Mouse (Mus musculus) layer of hippocampus, postnatal 36 days (tissue): Measurements from ENCODE around the gene Bmpr2. TPM values are rescaled to one million over a fixed set of nuclear protein-coding genes. Genes with fewer than 3 reads are reported as not detected.
"Not testable (repeated sequence)": the region's sequence is repeated elsewhere in the genome, so short reads cannot be mapped to it uniquely, and the experiment has no call there.

Experiments
- DNase-seq, 2 experiments: peaks; one replicate each; pipeline ENCODE4 v3.0.0; 2022
- total RNA-seq, 2 experiments: library from RNA; stranded (reverse); gene quantifications; 2 replicates each; pipeline ENCODE4 v1.2.3; 2021

Bmpr2 gene
- total RNA-seq: 10 to 100 TPM; 91.8 to 93.4 TPM

DNA sequence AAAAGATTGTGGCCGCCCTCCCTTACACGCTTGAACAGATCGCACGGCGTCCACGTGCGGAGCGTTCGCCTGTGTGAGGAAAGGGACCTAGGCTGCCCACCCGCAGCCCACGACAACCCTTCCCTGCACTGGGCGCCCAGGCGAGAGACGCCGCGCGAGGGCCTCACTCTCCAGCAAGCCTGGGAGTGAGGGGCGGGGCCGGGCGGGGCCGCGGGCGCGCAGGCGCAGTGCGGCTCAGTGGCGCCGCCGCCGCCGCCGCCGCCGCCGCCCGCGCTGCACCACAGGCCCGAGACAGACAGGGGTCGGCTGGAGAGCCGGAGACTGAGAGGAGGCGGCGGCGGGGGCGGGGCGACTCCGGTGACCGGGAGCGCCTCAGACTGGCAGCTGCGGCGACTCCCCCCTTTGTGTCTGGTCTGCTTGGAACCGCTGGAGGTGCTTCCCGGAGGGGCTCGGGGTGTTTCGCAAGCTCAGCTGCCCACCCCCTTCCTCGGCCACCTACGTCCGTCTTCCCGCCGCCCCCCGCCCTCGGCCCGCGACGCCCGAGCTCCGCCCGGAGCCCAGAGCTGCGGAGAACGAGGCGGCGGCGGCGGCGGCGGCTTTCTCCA is at the start of gene Bmpr2:
Bmpr2 (plus strand) TSS at position 237 of the 605 bp plus-strand sequence.
- peak; percentile 82 to 85 for DNase-seq

DNA sequence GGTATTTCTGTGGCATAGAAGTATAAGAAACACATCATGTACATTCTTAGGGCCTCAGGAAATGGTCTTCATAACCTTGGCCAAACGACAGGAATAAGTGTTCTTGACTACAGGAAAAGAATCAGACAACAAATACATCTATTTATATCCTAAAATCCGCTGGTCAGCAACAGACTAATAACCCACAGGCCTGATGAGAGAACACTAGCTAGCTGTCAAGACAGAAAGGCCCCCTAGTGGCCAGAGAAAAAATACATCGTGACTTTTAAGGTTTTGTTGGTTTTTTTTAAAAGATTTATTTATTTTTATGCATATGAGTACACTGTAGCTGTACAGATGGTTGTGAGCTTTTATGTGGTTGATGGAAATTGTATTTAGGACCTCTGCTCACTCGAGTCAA is 43.3 kb upstream of the Bmpr2 start:
- DNase-seq: no peak

DNA sequence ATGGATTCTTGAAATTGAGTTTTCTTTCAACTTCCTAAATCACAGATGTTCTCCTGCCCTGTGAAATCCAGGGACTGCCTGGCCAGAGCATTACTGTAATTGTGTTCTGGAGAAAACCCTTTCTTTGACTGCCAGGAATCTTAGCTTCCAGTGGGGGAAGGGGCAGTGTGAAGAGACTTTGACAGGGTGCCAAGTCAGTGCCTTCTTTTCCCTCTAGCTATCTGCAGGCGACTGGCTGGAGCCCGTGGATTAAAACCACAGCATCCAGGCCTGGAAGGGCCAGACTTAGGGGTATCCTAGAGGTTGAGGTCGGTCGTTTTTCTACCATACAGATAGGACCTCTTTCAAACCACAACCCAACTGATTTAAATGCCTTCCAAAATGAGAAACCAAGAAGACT is 37.5 kb upstream of the Bmpr2 start:
- no peak for DNase-seq

DNA sequence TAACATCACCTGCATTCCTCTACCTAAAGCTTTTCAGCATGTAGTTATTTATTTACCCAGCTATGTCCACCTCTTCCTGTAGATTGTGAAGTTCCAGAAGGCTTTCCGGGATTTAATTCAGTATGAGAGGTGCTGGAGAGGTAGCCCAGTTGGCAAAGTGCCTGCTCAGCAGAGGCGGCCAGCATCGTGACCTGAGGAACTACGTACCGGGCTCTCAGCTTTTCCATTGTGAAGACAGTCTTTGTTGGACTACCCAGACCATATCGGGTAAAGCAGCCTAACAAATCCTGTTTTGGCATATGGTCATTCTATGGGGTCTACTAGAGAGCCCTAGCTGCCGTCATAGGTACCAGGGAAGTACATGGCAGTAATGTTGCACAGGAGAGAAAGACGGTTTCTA is 33.1 kb upstream of the Bmpr2 start:
- no peak for DNase-seq

DNA sequence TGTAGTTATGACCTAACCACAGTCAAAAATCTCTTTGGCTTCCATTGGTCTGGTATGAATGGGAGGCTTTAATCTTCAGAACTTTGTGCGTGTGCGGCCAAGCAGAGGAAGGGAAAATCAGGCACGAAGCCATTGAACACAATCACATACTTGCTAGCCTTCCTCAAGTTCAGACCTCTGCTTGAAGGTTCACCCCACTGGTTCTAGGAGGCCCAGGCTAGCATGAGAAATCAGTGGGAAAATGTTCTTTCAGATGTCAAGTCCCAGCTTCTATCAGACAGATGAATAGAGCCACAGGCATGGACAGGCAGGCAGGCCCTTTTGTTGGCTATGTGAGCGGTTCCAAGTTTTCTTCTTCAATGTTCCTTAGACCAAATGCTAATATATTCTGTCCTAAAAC is 32.5 kb upstream of the Bmpr2 start:
- DNase-seq: no peak

DNA sequence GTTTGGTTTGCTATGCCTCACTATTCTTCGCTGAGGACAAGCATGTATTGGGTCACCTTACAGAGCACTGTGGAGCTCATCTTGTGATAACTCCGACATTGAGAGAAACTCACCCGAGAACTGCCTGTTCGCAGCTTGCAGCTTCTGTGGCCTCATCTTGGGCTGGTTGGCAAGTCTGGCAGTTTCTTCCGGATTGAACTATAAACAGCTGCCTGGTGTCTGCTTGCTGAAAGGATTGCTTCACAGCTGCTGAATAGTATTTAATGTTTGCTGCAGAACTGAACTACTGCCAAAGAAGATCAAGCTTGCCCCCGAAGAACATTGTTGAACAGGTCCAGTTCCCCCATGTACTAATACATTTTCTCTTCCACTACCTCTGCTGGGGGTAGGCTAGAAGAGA is 29.1 kb upstream of the Bmpr2 start:
- DNase-seq: peak in 1 of 2 experiments; percentile 9

DNA sequence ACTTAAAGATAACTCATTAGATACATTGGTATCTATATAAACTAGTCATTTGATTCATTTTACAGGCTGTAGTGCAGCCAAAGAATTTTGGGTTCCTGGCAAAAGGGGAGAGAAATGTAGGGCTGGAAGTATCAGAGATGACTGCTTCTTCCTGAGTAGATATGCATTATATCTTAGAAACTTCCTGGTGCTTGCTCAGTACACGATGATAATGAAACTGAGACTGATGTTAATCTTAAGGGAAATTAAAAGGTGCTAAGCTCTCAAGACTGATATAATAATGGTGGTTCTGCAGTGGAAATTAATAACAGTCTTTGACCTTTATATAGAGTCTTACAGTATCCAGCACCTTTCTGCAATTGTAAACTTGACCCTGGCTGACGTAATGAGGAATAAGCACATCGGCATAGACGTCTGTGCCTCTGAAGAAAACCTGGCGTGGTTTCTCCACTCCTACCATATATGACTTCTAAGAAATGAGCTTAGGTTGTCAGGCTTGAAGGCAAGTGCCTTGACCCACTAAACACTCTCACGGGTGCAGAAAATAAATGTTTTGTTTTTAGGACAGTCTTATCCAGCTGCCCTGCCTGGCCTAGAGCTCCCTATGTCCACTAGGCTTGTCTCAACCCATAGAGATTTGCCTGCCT is 24.3 kb upstream of the Bmpr2 start:
- no peak for DNase-seq

DNA sequence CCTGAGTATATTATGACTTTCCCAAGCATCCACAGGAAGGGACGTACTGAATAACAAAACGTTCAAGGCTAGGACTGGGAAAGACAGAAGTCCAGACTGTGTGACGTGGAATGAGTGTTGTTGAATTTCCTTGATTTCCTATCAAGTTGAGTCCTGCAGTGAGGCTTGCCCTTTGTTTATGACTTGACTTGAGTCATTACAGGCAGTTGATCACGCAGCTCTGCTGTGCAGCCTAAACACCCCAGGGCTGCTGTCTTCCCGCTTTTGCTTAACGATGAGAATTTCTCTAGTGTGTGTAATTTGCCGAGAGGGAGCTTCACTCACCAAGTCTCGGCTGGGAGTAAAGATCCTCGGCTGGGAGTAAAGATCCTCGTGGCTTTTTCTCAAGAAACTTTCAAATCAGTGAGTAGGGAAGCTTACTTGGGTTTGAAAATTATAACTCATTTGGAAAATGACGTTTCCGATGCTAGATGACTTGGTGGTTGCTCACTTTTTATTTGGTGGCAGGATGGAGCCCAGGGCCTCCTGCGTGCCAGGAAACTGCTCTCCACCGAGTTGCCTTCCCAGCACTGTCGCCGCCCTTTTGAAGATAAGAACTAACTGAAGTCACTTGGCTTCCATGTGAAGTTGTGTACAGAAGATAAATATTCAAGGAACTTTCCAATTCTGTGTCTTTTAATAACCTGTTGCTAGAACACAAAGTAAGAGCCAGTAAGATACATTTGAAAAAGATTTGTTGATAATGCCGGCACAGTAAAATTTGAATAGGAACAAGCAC is 23.4 kb upstream of the Bmpr2 start:
- no peak for DNase-seq

DNA sequence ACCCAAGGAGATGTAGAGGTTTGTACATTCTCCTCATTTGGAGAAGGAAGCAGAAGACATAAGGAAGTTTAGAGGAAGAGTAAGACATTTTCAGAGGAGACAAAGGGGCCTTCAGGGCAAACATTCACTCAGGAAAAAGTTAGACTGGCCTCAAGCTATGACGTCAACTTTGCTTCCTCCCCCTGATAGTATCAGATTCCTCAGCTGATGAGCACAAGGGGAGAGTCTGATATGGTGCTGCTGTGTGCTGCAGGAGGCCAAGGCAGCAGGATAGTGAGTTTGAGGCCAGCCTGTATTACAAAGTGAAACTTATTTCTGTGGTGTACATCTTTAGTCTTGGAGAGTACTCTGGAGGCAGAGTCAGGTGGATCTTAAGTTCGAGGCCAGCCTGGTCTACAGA is 14.2 kb upstream of the Bmpr2 start:
- DNase-seq: no peak

DNA sequence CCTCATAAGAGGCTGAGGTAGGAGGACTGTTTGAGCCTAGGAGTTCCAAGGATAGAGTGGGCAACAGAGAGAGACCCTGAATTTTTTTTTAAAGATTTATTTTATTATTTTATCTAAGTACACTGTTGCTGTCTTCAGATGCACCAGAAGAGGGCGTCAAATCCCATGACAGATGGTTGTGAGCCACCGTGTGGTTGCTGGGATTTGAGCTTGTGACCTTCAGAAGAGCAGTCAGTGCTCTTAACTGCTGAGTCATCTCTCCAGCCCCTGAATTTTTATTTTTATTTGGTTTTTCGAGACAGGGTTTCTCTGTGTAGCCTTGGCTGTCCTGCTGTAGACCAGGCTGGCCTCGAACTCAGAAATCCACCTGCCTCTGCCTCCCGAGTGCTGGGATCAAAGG is 13.5 kb upstream of the Bmpr2 start:
- DNase-seq: not testable (repeated sequence)

DNA sequence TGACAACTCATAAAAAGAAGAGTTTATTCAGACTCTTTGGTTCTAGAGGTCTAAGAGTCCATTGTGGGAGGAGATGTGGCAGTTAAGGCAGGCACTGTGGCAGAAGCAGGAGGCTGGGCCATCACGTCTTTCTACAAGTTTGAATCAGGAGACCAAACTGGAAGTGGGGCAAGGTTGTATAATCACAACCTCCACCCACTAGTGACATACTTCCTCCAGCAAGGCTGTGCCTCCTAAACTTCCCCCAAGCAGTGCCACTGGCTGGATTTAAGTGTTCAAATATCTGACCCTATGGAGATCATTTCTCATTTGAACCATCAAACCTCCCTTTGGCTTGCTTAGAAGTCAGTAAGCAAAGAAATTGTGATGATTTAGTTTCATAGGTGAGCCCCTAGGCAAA is 7.9 kb upstream of the Bmpr2 start:
- no peak for DNase-seq

DNA sequence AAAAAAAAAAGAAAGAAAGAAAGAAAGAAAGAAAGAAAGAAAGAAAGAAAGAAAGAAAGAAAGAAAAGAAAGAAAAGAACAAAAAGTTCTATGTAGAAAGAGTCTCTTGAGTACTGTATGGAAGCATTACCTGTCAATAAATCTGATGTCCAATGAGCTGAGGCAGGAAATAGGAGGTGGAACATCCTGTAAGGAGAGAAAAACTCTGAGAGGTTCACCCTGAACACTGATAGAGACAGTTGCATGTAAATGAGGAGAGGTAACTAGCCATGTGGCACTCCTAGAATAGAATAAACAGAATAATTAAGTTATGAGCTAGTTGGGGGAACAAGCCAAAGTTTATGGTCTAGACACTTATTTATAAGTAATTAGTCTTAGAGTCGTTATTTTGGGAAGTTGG is 4.9 kb upstream of the Bmpr2 start:
- DNase-seq: no peak

DNA sequence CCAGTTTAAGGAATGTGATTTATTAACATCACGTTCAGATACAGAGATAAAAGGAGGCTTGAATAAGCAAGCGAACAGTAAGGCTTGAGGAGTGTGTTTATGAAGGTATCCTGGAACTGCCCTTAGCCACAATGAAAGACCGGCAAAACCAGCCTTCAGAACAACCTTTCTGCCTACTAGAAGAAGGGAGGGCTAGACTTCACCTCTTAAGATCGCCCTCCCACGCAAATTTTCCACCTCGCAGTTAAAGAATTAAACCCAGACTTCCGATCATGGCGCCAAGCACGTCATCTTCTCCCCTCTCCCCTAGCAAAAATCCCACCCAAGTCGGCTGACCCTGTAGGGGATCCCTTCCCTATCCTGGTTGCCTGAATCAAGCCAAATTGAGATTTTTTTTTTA is 992 bp upstream of the Bmpr2 start:
- DNase-seq: no peak

DNA sequence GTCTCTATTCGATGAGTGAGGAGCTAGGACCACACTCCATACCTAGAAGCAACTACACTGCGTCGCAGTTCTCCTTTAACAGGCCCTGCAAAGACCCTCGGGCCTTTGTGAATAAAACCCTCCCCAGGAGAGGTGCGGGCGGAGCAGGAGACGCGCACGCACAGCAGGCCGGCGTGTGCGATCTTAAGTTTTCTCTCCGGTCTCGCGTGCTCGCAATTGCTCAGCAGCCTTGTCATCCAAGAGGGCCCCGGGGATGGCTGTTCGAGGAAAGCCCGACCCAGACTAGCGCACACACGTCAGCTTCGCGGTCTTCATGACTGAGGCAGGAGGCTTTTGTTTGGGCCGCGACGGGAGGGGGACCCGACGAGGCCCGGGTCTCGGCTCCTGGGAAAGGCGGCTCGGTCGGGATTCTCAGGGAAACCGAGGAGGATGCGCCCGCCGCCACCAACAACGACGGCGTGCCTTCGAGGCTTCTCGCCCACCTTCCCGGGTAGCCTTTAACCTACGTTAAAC is 493 bp upstream of the Bmpr2 start:
- peak in 1 of 2 experiments; percentile 60 for DNase-seq

DNA sequence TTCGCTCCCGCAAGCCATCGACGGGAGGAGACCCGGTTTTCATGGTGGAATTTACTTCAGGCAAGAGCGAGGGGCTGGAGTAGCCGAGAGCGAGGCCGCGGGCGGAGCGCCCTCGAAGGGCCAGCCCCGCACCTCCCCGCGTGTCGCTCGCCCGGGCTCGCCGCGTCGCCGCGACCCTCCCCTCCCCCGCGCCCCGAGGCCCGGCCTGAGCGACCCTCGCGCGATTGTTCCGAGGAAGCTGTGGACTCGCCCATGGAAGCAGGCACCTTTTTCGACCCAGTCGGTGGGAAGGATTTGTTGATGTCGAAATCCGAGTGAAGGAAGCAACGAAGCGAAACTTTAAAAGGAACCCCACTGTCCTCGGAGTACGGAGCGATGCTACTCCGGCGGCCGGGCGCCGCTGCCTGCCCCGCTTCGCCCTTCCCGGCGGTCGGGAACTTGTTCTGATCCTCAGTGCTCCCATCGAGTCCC is 616 bp downstream of the Bmpr2 start:
- peak; percentile 58 to 65 for DNase-seq

DNA sequence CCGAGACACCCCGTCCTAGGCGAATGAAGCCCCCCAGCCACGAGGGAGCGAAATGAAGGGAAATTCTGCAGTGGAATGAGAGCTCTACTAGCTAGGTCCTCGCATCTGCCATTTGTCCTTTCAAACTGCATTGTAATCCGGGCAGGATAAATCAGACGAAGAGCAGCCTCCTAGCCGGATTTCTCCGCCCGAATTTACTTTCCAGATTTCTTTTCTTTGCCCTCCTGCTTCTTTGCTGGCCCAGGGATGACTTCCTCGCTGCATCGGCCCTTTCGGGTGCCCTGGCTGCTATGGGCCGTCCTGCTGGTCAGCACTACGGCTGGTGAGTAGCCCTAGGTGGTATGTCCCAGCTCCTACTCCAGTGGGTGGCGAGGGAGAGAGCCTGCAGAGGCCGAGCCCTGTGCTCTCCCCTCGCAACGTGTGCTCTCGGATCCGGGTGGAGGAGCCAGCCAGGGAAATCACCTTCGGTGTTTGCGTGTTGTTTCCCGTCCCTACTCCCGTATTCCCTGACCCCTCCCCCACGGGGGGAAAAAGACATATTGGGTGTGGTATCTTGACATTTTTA is 1.3 kb downstream of the Bmpr2 start:
- DNase-seq: peak; percentile 31 to 37

DNA sequence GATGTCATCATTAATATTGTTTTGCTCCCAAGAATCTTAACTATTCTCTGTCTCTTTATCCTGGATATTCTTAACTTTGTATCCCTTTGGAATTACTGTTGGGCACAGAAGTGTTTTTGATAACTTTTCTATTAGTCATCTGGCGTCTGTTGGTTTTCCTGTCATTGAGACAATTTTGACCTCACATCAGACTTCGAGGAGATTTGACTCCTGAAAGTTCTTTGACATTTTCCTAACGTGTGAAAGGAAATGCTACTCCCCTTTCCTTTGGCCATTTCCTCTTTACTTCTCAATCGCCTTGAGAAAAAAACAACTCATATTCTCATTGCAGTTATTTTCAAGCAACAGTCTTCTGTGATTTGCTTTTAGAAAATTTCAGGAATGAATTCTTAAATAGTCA is 2.1 kb downstream of the Bmpr2 start:
- DNase-seq: no peak

DNA sequence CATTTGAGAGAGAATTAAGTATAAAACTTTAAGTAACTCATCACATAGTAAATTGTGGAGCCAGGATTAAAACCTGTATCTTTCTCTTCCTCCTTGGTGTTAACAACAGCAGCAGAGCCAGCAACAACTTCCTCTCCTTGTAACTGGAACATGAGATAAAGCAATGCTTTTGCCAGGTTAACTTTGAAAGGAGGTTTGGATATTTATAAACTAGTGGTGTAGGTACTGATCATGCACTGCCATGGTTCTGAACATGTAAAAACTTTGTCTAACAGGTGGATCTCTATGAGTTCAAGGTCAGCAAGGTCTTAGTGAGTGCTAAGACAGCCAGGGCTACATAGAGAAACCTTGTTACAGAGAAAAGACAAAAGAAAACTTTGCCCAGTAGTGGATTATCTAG is 3.4 kb downstream of the Bmpr2 start:
- DNase-seq: no peak

DNA sequence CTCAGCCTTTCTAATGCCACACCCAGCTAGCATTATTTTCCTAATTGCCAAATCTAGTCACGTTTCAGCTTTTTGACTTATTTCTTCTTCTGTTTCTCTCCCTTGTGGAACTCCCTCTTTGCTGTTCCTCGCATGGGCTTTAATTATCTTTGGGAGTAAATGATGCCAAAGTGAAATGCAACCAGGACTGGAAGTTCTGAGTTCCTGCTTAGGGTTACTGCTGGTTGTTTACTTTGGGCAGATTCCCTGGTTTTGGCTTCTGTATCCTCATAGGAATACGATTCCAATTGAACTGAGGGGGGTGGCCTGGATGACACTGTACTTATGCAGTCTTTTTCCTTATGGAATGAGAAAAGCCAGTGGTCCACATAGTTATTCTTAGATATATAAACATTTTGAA is 8.7 kb downstream of the Bmpr2 start:
- DNase-seq: no peak

DNA sequence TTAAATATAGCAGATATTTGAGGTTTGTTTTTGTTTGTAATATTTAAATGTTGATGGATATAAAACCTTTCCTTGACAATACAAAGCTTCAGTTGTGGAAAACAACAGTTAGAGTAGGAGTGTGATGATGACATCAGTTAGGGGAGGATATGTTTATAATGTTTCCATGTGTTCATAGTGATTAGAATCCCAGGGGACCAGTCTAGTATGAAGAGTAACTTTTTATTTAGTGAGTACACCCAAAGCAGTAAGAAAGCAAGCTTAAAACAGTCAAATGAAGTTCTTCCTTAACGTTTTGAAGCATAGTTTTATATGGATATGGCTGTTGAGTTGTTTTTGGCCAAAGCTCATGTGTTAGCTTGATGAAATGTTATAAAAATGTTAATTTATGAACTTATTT is 17.9 kb downstream of the Bmpr2 start:
- DNase-seq: no peak

DNA sequence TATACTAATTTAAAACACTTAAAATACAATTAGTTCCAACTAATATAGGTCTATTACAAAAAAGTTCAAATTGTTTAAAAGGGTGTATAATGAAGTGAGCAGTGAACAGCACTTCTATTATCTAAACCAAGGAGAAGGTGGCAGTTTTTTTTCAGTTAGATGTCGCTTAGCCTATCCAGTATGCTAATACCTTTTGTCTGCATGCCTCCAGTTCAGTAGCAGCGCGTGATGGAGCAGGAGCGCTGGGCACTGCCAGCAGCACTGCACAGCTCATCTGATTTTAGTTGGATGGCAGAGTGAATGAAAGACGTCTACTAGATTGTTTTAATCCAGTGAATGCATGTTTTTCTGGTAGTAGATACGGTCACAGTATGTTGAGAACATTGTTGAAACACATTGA is 25.8 kb downstream of the Bmpr2 start:
- no peak for DNase-seq

DNA sequence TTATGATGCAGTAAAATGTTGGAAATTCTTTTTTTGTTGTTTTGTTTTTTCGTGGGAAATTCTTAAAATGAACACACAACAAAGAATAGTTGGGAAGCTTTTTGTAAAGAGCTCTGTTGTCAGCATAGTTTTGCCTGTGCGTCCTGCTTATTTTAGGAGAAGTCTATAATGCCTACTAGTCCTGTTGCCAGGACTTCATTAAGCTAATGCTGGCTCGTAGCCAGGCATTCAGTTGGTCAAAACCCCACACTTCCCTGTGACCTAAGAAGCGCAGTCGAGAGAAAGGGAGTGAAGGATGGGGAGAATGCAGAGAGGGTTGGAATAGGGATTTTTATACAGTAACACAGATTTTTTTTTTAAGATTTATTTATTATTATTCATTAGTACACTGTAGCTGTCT is 26.5 kb downstream of the Bmpr2 start:
- no peak for DNase-seq

DNA sequence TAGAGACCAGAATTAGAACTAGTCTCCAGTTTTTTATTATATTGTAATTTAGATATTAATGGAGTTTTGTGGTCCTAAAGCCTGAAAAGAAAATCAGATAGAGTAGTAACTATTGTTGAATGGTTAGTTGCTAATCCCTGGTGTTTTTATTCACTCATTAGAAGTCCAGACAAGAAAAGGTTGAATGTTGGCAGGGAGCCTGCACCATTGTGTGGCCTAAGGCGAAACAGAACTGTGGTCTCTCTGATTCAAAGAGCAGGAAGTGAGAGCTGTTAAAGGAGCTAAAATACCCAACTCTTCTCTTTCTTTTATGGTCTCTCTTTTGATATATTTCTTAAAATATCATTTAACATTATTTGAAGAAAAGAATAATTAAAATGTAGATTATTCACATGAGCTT is 32.1 kb downstream of the Bmpr2 start:
- DNase-seq: peak in 1 of 2 experiments; percentile 27
